Mouse (Mus musculus) spleen, adult 2 months (tissue): ENCODE data around the gene Btf3.

ENCODE experiments used
- CTCF ChIP-seq: fragments of 200-500 bp; IDR thresholded peaks from 2 replicates; pipeline ENCODE4 v1.5.1; 2011; ENCODE audit warnings: mild to moderate bottlenecking, inconsistent platforms; ENCODE audit not compliant: insufficient read depth, insufficient read length, insufficient replicate concordance; ENCODE audit errors: extremely low read depth
- POLR2A ChIP-seq: fragments of 200-500 bp; IDR thresholded peaks from 2 replicates; pipeline ENCODE4 v1.6.1; 2011; ENCODE audit warnings: low read depth, low read length, inconsistent platforms

DNA sequence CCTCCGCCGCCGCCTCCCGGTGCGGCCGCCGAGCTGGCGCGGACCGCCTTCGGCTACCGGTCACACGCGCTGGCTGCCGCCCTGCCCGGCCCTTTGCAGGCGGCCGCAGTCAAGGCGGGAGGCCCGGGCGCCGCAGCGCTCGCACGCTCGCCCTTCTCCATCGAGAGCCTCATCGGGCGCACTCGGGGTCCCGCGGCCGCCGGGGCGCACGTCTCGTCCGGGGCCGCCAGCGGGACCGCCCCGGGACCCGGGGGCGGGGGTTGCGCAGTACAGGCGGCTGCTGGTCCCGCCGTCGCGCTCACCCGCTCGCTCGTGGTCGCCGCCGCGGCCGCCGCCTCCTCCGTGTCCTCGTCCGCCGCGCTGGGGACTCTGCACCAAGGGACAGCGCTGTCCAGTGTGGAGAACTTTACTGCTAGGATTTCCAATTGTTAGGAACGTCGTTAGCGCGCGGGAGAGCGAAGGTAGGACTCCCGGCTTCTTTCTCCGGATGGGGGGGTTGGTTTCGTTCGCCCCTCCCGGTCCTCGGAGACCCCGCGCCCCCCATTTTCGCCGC lies 38.8 kb upstream of the Btf3 start:
- no peak for TF ChIP-seq CTCF
- TF ChIP-seq POLR2A: no peak
